Mouse (Mus musculus): ENCODE data around the gene Scn8a.
"Not testable (repeated sequence)": the region's sequence is repeated elsewhere in the genome, so short reads cannot be mapped to it uniquely, and the experiment has no call there.

The Scn8a gene

DNA sequence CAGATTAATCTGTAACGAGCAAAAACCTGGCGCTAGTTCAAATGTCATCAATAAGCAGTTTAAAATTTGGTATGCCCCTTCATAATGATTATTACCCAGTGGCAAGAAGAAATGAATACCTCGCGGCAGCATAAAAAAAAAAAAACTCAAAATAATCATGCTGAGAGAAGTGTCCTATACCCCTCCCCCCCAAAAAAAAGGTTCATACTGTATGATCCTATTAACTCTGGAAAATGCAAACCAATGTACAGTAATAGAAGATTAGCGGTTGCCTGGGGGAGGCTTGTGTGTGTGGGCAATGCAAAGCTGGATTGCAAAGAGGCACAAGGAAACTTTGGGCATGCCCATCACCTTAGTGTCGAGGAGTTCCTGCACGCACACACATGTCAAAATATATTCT is at the start of gene Scn8a:
Gene Scn8a (plus strand): TSS at position 301 of the 400 bp plus-strand sequence.
- no peak for DNase-seq (ENCODE audit: low read depth)

DNA sequence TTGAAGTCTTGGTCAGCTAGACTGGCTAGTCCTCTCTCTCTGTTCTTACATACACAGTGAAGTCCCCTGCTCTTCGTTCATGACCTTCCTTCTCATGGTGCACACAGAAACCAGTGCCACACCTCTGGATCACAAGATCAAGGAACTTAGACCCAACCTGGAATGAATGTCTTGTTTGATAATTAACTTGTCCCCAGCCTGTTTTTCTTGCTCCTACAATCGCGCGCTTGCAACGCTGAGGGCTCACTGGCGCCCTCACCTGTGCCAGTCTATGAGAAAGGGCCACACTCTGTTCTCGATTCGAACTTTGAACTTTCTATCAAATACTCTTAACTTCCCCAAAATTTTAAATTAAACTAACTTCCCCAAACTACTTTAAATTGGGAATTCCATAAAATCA is 47.8 kb upstream of the Scn8a start:
- peak; percentile 26 for DNase-seq (ENCODE audit: low read depth)

DNA sequence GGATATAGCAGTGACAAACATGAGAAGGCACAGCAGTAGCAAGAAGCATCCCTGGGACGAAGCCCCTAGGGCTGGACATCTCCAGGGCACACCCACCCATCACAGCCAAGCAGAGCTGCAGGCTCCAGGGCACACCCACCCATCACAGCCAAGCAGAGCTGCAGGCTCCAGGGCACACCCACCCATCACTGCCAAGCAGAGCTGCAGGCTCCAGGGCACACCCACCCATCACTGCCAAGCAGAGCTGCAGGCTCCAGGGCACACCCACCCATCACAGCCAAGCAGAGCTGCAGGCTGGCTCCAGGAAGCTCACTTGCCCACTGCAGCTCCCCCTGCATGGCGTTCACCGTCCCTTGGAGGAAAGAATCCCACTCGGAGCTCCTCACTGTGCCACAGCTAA is 47.3 kb upstream of the Scn8a start:
- DNase-seq (ENCODE audit: low read depth) = not testable (repeated sequence)

DNA sequence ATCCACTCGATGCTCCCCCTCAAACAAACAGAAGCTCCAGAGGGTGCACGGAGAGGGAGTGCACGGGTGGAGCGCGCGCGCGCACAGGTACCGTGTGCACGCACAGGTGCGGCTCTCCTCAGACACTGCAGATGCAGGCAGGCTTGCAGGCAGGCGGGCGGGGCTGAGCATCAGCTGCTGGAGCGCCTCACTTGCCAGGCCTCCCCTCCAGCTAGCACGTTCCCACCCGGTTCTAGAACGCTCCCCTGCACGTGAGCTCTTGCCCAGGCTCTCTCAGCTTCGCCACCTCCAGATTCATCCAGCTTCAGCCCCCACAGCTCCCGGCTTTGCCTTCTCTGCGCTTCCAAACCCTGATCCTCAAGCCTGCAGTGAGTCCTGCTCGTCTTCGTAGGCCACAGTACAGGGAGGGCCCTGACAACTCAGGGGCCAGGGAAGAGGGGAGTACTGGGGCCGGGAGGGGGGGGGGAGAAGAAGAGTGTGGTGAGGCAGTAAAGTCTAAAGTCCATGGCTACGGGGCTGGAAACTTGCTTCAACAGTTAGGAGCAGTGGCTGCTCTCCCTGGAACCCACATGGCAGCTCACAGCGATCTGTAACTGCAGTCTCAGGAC is 44.3 kb upstream of the Scn8a start:
- no peak for DNase-seq (ENCODE audit: low read depth)

DNA sequence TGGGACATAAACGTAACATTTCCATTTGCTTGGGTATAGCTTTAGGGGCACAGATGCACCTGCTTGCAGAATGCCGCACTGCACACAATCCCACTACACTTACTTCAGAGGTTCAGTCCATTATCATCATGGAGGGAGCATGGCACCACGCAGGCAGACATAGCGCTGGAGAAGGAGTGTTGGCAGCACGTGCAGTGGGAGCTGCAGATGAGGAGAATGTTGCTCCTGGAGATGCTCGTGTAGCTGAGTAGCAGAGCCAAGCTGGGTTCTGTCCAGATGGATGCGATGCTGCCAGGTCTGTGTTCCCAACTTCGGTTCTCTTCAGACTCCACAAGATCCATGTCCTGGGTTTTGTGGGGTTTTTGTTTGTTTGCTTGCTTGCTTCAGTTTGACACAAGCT is 43.6 kb upstream of the Scn8a start:
- DNase-seq (ENCODE audit: low read depth) = no peak

DNA sequence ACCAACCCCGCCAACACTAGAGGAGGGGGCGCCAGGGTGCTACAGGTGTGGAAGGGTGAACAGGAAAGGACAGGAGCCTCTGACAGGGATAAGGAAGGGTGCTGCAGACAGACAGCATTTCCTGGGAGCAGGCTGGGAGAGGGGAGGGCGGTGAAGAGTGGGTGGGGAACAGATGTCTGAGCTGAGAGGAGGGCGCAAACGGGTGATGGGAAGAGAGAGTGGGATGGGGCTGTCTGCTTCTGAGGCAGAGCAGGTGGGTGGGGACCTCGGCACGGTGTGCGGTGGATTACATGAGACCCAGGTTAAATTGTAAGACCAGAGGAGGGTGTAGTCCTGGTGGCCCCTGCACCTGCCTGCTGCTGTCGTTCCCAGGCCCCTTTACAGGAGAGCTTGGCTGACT is 39.9 kb upstream of the Scn8a start:
- no peak for DNase-seq (ENCODE audit: low read depth)

DNA sequence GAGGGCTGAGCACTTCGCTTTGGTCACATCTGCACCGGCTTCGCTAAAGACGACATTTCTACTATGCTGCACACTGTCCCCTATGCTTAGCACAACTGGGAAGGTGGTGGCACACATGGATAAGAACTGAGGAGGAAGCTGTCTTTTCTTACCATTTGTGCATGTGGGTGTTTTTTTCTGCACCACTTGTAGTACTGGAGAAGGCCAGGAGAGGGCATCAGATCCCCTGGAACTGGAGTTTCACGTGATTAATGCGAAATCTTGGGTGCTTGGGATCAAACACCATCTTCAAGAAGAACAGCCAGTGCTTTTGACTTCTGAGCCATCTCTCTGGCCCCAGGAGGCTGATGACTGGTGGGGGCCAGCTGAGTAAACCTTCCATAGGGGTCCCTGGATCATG is 39.0 kb upstream of the Scn8a start:
- DNase-seq (ENCODE audit: low read depth) = peak; percentile 68

DNA sequence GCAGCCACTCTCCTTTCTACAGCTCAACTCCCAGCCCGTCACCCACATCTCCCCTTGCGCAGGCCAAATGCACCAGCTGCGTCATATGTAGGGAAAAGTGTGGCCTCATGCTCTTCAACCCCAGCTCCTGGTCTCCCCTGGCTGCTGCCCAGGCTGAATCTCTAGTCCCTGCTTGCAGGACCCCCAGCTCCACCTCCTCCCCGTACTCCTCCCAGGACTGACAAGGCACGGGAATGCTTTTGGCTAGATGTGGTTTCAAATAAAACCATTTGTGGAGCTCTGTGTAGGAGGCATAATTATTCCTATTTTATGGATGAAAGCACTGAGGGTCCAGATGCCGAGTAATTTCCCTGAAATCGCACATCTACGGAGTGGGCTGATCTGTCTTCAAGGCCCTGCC is 37.5 kb upstream of the Scn8a start:
- no peak for DNase-seq (ENCODE audit: low read depth)

DNA sequence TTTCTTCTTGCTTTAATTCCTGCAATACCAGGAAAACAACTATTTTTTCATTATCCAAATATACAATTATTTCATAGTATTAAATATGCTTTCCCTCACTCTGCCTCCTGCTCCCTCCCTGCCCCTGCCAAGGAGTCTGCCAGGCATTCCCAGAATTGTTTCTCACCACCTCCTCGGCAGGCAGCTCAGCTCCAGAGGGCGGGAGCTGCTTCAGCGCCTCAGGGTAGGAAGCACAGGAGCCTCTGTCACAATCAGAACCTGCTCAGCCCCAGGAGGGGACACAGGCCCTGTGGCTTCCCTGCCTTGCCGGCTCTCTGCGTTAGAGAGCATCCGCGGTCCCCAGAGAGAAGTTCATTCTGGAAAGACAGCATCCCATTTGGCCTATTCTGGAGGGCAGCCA is 36.9 kb upstream of the Scn8a start:
- no peak for DNase-seq (ENCODE audit: low read depth)

DNA sequence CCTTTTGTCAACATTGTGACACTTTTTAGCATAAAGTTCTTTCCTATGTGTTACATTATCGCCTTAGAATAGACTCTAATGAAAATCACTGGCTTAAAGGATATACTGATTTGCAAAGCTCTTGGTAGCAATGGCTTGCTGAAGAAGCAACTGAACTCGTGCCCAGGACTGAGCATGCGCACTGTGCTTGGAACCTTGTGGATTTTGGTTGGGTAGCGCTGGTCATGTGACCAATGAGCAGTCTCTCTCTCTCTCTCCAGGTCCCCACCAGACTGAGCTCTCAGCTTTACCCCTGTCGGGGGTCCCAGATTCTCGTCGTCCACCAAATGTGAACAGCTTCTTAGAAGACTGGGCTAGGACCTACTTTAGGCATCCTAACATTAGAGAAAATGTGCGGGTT is 32.9 kb upstream of the Scn8a start:
- no peak for DNase-seq (ENCODE audit: low read depth)

DNA sequence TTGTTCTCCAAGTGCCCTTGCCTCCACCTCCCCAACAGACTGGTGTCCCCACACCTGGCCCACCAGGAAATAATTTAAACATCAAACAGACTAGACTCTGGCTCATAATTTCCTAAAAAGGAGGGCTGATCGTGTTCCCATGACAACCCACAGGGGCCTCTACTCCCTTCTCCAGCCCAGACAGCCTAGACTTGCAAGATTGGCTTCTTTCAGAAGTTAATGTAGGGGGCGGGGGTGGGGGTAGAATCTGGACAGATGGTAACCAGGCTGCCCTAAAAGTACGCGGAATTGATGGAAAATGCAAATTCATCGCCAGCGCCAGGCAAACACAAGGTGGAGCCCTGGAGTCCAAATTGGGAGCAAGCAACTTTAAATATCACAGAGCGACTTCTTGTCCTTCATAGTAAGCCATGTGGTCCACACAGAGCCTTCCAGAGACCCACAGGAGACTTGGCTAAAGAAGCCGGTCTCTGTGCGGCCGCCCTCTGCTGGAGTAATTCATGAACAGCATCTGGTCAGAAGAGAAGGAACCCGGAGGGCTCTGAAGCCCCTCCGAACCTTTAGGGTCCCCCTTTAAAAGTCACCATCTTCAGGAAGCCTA is 31.0 kb upstream of the Scn8a start:
- DNase-seq (ENCODE audit: low read depth) = peak; percentile 47

DNA sequence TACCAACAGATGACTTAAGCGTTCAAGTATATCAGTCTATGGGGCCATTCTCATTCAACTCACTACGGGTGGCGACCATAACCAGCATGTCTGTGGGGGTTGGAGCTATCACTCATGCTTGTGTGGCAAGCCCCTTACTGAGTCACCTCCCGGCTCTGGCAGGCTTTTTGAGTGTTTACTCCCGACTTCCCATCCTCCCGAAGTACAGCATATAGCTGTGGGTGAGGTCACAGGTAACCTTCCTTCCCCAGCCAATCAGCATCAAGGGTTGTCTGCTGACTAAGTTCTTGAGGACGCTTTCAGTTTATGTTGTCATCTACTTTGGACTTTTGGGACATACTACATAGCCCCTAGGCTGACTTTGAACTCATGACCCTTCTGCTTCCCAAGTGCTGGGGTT is 25.3 kb upstream of the Scn8a start:
- no peak for DNase-seq (ENCODE audit: low read depth)

DNA sequence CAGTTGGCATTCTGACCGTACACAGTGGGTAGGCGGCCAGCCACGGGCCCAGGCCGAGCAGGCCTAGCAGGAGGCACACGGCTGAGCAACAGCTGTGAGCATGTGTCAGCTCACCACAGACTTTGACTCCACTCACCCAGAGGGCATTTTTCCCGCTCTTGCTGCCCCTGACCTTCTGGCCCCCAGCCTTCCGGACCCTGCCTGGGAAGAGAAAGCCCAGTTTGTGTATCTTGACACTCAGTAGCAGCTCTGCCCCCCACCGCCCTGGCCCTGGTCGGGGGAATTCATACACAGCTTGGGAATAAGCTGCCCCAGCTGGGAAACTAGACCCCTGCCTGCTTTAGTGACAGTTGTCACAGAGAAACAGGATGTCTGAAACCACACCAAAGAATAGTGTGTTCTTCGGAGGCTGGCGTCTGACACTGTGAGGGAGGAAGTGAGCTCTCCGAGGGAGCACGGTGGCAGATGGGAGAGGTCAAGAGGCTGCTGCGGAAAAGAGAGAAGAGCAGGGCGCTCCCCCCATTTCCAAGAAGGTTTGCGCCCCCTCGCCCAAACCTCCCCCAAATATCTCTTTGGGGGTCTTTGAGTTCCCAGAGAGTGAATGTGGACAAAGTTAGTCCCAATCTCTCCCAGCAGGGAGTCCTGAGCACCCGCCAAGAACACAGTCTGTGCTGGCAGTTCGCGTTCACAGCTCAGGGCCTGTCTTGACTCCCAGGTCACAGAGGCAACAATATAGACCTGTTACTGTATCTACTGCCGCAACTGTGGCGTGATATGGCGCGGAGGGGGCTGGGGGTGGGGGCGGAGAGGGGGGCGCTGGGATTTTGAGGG is 24.4 kb upstream of the Scn8a start:
- DNase-seq (ENCODE audit: low read depth) = peak; percentile 67

DNA sequence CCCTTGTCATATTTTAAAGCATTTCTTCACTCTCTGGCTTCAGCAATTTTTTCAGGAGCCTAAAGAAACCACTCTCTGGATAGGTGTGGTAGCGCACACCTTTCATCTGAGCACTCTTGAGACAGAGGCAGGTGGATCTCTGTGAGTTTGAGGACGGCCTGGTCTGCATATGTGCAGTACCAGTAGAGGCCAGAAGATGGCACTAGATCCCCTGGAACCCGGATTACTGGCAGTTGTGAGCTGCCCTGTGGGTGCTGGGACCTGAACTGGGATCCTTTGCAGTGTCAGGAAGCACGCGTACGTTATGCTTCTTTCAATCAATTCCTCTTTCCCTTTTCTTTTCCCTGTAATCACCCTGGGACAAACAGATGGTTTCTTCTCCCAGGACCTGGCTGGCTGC is 22.5 kb upstream of the Scn8a start:
- DNase-seq (ENCODE audit: low read depth) = no peak

DNA sequence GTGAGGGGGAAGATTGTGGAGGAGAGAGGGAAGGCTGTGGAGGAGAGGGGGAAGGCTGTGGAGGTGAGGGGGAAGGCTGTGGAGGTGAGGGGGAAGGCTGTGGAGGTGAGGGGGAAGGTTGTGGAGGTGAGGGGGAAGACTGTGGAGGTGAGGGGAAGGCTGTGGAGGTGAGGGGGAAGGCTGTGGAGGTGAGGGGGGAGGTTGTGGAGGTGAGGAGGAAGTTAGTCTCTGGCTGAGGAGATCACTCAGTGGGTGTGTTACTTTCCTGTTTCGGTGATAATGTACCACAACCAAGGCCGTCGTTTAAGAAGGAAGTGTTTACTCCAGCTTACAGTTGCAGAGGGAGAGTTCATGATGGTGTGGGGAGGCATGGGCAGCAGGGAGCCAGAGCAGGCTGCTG is 12.1 kb upstream of the Scn8a start:
- no peak for DNase-seq (ENCODE audit: low read depth)

DNA sequence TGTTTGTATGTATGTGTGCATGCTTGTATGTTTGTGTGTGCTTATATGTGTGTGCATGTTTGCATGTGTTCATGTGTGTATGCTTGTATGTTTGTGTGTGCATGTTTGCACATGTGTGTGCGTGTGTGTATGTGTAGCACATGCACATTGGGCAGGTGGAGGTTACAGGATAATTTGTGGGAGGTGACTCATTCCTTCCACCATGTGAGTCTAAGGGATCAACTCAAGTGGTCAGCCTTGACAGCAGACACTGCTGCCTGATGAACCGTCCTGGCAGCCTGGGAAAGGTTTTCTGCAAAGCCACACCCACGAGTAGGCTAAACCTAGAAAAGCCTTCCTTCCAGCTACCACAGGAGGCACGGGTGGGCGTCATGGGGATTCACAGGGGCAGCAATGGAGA is 8.8 kb upstream of the Scn8a start:
- DNase-seq (ENCODE audit: low read depth) = no peak

DNA sequence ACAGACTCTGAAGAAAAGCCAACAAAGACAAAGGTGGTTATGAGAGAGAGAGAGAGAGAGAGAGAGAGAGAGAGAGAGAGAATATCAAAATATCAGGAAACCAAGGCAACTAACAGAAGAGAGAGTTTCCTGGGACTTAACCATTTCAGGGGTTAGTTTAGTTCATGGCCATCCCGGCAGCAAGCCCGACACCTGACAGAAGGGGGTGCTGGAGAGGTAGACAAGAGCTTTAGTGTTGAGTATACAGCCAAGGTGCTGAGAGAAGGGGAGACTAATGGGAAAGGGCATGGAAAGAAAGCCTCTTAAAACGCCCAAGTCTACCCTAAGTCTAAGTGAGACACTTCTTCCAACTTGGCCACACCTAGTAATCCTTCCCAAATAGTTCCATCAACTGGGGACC is 4.1 kb upstream of the Scn8a start:
- peak; percentile 34 for DNase-seq (ENCODE audit: low read depth)

DNA sequence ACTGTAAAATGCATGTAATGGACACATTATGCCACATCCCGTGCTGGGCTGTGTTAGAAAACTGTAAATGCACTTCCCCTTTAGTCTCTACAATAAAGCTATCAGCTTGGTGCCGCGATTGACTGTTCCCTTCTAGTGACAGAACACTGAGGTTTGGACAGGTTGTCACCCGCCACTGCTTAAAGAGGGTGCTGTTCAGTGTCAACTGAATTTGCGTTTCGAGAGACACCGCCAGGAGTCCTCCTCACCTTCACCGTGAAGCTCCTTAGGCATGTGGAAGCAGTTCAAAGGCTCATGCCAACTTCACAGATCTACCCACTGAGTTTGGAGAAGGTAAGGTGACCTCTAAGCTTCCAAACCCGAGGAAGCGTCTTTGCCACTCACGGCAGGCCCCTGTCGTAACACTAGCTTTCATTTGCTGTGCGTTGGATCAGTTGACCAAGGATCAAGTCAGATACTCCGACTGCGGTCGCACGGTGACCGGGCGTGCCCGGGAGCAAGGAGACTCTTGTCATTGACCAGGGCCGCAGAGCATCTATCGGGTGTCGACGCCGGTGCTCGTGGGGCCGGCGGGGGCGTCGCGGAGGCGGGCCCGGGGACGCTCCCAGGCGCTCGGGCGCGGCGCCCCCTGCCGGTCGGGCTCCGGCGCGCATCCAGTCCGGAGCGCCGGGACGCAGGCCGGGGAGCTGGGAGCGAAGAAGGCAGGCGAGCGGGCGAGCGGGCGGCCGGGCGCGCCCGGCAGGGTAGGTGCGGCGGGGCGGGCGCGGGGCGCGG is 530 bp downstream of the Scn8a start:
- peak; percentile 57 for DNase-seq (ENCODE audit: low read depth)

DNA sequence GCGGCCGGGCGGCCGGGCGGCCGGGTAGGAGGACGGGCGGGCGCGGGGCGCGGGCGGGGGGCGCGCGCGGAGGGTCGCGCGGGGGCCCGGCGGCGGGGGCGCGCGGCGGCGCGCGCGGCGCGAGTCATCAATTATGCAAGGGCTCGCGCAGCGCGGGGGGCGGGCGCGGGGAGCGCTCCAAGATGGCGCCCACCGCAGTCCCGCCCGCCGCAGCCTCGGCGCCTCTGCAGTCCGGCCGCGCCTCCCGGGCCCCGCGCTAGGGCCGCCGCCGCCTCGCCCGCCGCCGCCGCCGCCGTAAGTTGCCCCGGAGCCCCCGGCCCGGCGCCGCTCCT is 1.1 kb downstream of the Scn8a start:
- DNase-seq (ENCODE audit: low read depth) = no peak

DNA sequence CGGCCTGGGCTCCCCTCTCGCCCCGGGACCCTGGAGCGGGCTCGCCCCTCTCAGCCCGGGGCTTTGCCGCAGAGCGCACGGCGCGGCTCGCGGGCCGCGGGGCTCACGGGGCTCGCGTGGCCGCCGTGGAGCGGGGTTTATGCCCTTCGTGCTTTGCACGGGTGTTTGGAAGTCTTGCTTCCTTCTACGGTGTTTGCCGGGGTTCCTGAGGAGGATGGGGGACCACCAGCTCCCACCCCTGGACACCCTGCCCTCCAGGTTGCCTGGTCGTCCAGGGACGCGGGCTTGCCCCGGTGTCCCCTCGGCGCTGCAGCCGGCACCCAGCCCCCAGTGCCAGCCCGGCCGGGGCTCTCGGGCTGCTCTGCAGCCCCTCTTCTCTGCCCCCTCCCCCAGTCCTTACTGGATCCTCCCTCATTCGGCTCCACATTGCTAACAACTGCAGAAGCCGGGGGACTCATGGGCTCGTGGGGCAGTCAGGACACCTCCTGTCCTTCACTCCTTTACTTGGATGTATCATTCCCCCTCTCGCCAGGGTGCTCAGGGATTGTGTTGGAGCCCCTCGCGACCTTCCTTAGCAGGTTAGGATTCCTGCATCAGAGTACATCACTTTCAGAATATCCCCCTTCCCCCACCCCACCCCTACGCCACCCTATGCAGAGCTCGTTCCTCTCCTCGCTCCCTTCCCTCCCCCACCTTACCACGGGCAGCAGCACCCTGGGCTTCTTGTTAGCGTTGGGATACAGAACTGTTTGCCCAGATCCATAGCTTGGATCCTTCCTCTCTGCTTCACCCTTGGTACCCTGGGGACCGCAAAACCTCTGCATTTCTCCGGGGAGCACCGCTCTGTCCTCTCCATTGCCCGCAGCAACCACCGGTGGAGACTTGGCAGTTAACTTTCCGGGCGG is 1.7 kb downstream of the Scn8a start:
- DNase-seq (ENCODE audit: low read depth) = no peak

DNA sequence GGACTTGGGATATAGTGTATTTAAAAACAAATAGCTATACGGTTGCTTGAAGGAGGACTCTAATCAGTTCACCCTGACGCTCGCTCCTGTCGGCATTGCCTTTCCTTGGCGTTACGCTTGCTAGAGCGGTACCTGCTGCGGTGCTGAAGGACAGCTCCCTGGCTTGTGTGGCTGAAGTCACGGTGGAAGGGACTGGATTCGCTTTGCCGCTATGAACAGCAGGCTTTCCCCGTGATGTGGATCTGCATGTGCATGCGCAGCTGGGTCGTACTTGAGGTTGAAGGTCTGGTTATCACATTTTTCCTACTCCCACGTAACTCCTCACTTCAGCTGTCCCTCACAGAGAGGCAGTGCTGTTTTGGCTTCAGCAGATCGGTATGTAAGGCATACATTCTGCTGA is 3.5 kb downstream of the Scn8a start:
- peak; percentile 79 for DNase-seq (ENCODE audit: low read depth)

DNA sequence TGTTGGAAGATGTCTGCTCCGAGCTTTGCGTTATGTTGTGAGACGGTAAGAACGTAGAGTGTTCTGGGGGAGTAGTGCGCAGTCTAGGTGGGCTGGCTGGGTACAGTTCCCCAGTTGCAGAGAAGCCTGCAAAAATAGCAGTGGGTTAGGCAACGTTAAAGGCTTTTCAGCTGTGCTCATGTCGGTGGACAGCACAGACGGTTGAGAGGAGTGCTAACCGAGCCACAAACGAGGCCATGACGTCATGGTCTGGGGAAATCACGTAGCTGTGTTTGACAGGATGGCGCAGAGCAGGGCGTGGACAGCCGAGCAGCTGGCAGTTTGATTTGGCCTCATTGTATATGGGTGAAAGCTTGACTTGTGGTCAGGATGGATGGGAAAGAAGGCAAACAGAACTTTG is 9.4 kb downstream of the Scn8a start:
- DNase-seq (ENCODE audit: low read depth) = no peak

Data from induced T-regulatory cell, adult 2 months (primary cell).